Mouse (Mus musculus) Muller cell, postnatal 12 days (primary cell): ENCODE data around the gene Trim61.
A peak's percentile ranks its signal among the peaks of the same experiment; 100 is the strongest.
"Not testable (repeated sequence)": the region's sequence is repeated elsewhere in the genome, so short reads cannot be mapped to it uniquely, and the experiment has no call there.

Experiments
- DNase-seq: peaks from one replicate; pipeline ENCODE4 v3.0.0-alpha.2; 2015; ENCODE audit errors: inconsistent ontology term

Gene Trim61

GRCm38 (mm10) chr8:65018423-65018822 is at the start of gene Trim61, which contains the start of gene Trim60:
Gene Trim61, minus strand, starts transcription at chr8:65018523.
Gene Trim60, minus strand, starts transcription at chr8:65018584.
- DNase-seq = no peak

GRCm38 (mm10) chr8:65067694-65068472 is 49.6 kb upstream of the Trim61 start:
- DNase-seq = peak; percentile 3

GRCm38 (mm10) chr8:65067031-65067430 is 48.7 kb upstream of the Trim61 start:
- DNase-seq = no peak

- DNase-seq = no peak
These were observed 47.3 kb upstream of the Trim61 start for GRCm38 (mm10) chr8:65065622-65066021.

- no peak for DNase-seq
These were observed 45.7 kb upstream of the Trim61 start for GRCm38 (mm10) chr8:65064071-65064470.

- DNase-seq = no peak
These were observed 43.9 kb upstream of the Trim61 start for GRCm38 (mm10) chr8:65062195-65062594.

- no peak for DNase-seq
These were observed 38.4 kb upstream of the Trim61 start for GRCm38 (mm10) chr8:65056722-65057121.

- no peak for DNase-seq
These were observed 35.6 kb upstream of the Trim61 start for GRCm38 (mm10) chr8:65053968-65054367.

GRCm38 (mm10) chr8:65053554-65053953 is 35.2 kb upstream of the Trim61 start:
- no peak for DNase-seq

GRCm38 (mm10) chr8:65047801-65048200 is 29.5 kb upstream of the Trim61 start:
- no peak for DNase-seq

GRCm38 (mm10) chr8:65047193-65047592 is 28.9 kb upstream of the Trim61 start:
- no peak for DNase-seq

- DNase-seq = no peak
These were observed 28.2 kb upstream of the Trim61 start for GRCm38 (mm10) chr8:65046565-65046964.

GRCm38 (mm10) chr8:65037117-65037533 is 18.8 kb upstream of the Trim61 start, which contains the start of gene Apela:
Gene Apela, minus strand, starts transcription at chr8:65037336.
- peak; percentile 52 for DNase-seq

GRCm38 (mm10) chr8:65034136-65034535 is 15.8 kb upstream of the Trim61 start:
- DNase-seq = no peak

GRCm38 (mm10) chr8:65033056-65033455 is 14.7 kb upstream of the Trim61 start:
- no peak for DNase-seq

GRCm38 (mm10) chr8:65032107-65032506 is 13.8 kb upstream of the Trim61 start:
- no peak for DNase-seq

GRCm38 (mm10) chr8:65030735-65031485 is 12.6 kb upstream of the Trim61 start:
- DNase-seq = no peak

GRCm38 (mm10) chr8:65029776-65030175 is 11.5 kb upstream of the Trim61 start:
- no peak for DNase-seq

GRCm38 (mm10) chr8:65028959-65029686 is 10.8 kb upstream of the Trim61 start:
- DNase-seq = no peak

GRCm38 (mm10) chr8:65022485-65022884 is 4.2 kb upstream of the Trim61 start:
- no peak for DNase-seq

GRCm38 (mm10) chr8:65007616-65008015 is 10.7 kb downstream of the Trim61 start:
- not testable (repeated sequence) for DNase-seq

- DNase-seq = no peak
These were observed 19.4 kb downstream of the Trim61 start for GRCm38 (mm10) chr8:64998806-64999365.
